Mouse (Mus musculus): ENCODE results near the gene Atraid. TPM values are rescaled to one million over a fixed set of nuclear protein-coding genes. Genes with fewer than 3 reads are reported as not detected.
A peak's percentile ranks its signal among the peaks of the same experiment; 100 is the strongest.
"Not testable (repeated sequence)": the region's sequence is repeated elsewhere in the genome, so short reads cannot be mapped to it uniquely, and the experiment has no call there.

Gene Atraid
- polyA plus RNA-seq, 1 experiment from 2014 or later: 158 TPM

DNA sequence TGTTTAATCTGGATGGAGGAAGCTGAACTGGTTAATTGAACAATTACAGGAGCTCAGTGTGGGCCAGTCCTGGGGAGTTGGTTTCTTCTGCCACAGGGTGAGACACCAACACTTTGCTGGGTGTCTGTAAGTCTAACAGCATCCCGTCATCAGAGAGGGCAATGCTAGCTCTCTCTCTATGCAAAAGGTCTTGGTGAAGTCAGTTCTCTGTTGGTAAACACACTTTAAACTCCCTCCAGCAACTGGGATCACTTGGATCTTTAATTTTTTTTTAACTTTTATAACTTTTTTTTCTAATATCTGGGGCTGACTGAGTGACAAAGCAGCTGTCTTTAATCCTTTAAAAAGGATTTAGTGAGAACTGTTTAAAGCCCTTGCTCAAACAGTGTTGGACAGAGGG is 25.4 kb upstream of the Atraid start:
- H3K27ac ChIP-seq (ENCODE audit: low read length): no peak overlapping the region
- H3K4me2 ChIP-seq (ENCODE audit: low read length): no peak overlapping the region
- H3K9me3 ChIP-seq (ENCODE audit: control insufficient read depth, low read length): no peaks in the 10 kb centered on the region
- H3K4me3 ChIP-seq (replicated peaks; ENCODE audit: low read length): no peak overlapping the region
- no peaks in the 10 kb centered on the region for H3K36me3 ChIP-seq (ENCODE audit: control insufficient read depth, insufficient read depth)
- WGBS: 10% methylated on average over 1 of the region's 1 CpGs
- ATAC-seq: no peak
- H3K27me3 ChIP-seq (replicated peaks; ENCODE audit: control insufficient read depth, insufficient read depth, low read length): no peaks in the 10 kb centered on the region
- H3K9ac ChIP-seq (replicated peaks; ENCODE audit: low read depth, low read length): no peak overlapping the region
- no peaks in the 10 kb centered on the region for H3K4me1 ChIP-seq (replicated peaks; ENCODE audit: control insufficient read depth, insufficient read depth, low read length)

DNA sequence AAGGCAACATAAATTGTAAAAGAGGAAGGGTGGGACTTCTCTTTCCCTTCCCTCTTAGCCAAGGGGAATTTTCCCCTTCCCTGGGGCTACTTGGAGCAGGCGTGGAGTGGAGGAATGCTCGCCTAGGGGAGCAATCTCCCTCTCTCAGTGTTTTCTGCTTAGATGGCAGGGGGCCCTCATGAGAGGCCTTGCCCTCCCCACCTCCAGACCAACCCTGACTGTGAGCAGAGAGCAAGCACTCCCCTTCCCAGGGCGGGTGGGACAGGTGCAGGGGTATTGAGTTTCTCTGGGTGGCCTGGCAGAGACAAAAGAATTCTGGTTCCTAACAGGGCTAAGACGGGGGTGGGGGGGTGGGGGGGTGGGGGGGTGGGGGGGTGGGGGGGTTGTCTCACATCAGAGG is 24.9 kb upstream of the Atraid start:
- 4% methylated on average over 4 of the region's 4 CpGs for WGBS
- no peaks in the 10 kb centered on the region for H3K27me3 ChIP-seq (replicated peaks; ENCODE audit: control insufficient read depth, insufficient read depth, low read length)
- no peaks in the 10 kb centered on the region for H3K4me1 ChIP-seq (replicated peaks; ENCODE audit: control insufficient read depth, insufficient read depth, low read length)
- no peaks in the 10 kb centered on the region for H3K36me3 ChIP-seq (ENCODE audit: control insufficient read depth, insufficient read depth)
- no peak for ATAC-seq
- H3K4me3 ChIP-seq (replicated peaks; ENCODE audit: low read length): no peak overlapping the region
- no peak overlapping the region for H3K9ac ChIP-seq (replicated peaks; ENCODE audit: low read depth, low read length)
- no peak overlapping the region for H3K4me2 ChIP-seq (ENCODE audit: low read length)
- H3K9me3 ChIP-seq (ENCODE audit: control insufficient read depth, low read length): no peaks in the 10 kb centered on the region
- no peak overlapping the region for H3K27ac ChIP-seq (ENCODE audit: low read length)

DNA sequence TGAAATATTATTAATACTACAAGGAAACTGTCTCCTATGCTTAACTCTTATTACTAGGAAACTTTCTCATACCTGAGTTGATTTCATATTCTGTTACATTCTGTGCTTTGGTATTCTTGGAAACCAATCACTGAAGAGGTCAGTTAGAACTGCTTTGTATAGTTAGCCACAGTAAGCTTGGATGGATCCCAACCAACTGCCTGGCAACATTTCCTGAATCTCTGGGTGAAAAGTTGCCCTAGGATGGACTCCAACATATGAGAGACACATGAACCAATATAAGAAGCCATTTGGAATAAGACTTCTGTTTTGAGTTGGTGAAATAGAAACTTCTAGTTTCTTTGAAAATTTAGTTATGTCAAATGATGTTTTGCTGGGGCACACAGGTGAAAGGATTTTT is 23.5 kb upstream of the Atraid start:
- no peaks in the 10 kb centered on the region for H3K9me3 ChIP-seq (ENCODE audit: control insufficient read depth, low read length)
- H3K9ac ChIP-seq (replicated peaks; ENCODE audit: low read depth, low read length): no peak overlapping the region
- no peak overlapping the region for H3K4me2 ChIP-seq (ENCODE audit: low read length)
- no peaks in the 10 kb centered on the region for H3K27me3 ChIP-seq (replicated peaks; ENCODE audit: control insufficient read depth, insufficient read depth, low read length)
- no peak overlapping the region for H3K27ac ChIP-seq (ENCODE audit: low read length)
- no peak overlapping the region for H3K4me3 ChIP-seq (replicated peaks; ENCODE audit: low read length)
- no peaks in the 10 kb centered on the region for H3K4me1 ChIP-seq (replicated peaks; ENCODE audit: control insufficient read depth, insufficient read depth, low read length)
- ATAC-seq: no peak
- no peaks in the 10 kb centered on the region for H3K36me3 ChIP-seq (ENCODE audit: control insufficient read depth, insufficient read depth)

DNA sequence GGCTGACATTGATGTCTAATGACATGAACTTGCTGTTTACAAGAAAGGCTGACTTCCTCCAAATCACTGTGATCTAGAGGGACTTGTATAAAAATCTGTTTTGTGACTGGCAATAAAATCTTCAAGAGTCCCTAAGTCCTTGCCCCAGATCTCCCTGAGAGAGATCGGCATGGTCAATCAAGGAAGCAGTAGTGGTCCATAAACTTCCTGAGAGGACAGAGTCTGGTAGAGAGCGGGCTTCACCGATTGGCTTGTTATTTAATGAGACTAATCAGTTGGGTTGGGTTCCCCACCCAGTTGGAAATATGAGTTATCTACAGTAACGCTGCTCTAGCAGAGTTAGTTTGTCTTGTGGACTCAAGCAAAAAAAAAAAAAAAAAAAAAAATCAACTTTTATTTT is 17.2 kb upstream of the Atraid start:
- H3K4me1 ChIP-seq (replicated peaks; ENCODE audit: control insufficient read depth, insufficient read depth, low read length): no peaks in the 10 kb centered on the region
- ATAC-seq: no peak
- H3K9ac ChIP-seq (replicated peaks; ENCODE audit: low read depth, low read length): no peak overlapping the region
- no peak overlapping the region for H3K27ac ChIP-seq (ENCODE audit: low read length)
- H3K9me3 ChIP-seq (ENCODE audit: control insufficient read depth, low read length): no peaks in the 10 kb centered on the region
- 94% methylated on average over 4 of the region's 4 CpGs for WGBS
- H3K4me2 ChIP-seq (ENCODE audit: low read length): no peak overlapping the region
- no peaks in the 10 kb centered on the region for H3K36me3 ChIP-seq (ENCODE audit: control insufficient read depth, insufficient read depth)
- no peak overlapping the region for H3K4me3 ChIP-seq (replicated peaks; ENCODE audit: low read length)
- no peaks in the 10 kb centered on the region for H3K27me3 ChIP-seq (replicated peaks; ENCODE audit: control insufficient read depth, insufficient read depth, low read length)

DNA sequence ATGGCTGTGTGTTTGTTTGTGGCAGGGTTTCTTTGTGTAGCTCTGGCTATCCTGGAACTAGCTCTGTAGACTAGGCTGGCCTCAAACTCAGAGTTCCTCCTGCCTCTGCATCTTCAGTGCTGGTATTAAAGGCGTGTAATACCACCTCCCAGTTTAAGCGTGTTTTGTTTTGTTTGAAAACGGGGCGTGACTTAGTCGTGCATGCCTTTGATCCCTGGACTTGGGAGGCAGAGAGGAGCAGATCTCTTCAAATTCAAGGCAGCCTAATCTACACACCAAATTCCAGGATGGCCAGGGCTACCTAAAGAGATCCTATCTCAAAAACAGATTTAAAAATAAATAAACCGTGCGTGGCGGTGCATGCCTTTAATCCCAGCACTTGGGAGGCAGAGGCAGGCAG is 16.6 kb upstream of the Atraid start:
- H3K27ac ChIP-seq (ENCODE audit: low read length): no peak overlapping the region
- H3K4me1 ChIP-seq (replicated peaks; ENCODE audit: control insufficient read depth, insufficient read depth, low read length): no peaks in the 10 kb centered on the region
- no peaks in the 10 kb centered on the region for H3K27me3 ChIP-seq (replicated peaks; ENCODE audit: control insufficient read depth, insufficient read depth, low read length)
- no peak for ATAC-seq
- H3K9me3 ChIP-seq (ENCODE audit: control insufficient read depth, low read length): no peaks in the 10 kb centered on the region
- WGBS: 88% methylated on average over 8 of the region's 8 CpGs
- 0 out of 2 replicates have a peak, but pooled peaks cover 2% of the 10 kb centered on the region for H3K36me3 ChIP-seq (ENCODE audit: control insufficient read depth, insufficient read depth)
- no peak overlapping the region for H3K4me3 ChIP-seq (replicated peaks; ENCODE audit: low read length)
- H3K4me2 ChIP-seq (ENCODE audit: low read length): no peak overlapping the region
- H3K9ac ChIP-seq (replicated peaks; ENCODE audit: low read depth, low read length): no peak overlapping the region

DNA sequence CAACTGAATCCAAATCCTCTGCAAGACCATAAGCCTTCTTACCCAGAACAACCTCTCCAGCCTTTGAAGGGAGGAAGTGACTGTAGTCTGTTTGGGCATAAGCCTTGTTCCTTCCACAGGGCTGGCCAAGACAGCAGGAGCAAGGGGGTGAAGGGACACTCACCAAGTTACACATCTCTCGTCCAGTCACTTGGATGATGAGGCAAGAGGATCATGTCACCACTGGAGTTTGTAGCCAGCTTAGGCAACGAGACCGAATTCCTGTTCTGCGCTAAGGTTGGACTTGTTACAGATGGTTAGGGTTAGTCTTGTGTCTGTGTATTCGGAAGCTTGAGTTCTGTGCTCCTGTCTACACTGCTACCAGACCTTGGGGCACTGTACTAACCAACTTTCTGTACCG is 13.4 kb upstream of the Atraid start:
- no peak overlapping the region for H3K27ac ChIP-seq (ENCODE audit: low read length)
- H3K4me1 ChIP-seq (replicated peaks; ENCODE audit: control insufficient read depth, insufficient read depth, low read length): no peaks in the 10 kb centered on the region
- WGBS: 94% methylated on average over 6 of the region's 6 CpGs
- H3K9ac ChIP-seq (replicated peaks; ENCODE audit: low read depth, low read length): no peak overlapping the region
- ATAC-seq: no peak
- H3K36me3 ChIP-seq (ENCODE audit: control insufficient read depth, insufficient read depth): 0 out of 2 replicates have a peak, but pooled peaks cover 2% of the 10 kb centered on the region
- no peaks in the 10 kb centered on the region for H3K9me3 ChIP-seq (ENCODE audit: control insufficient read depth, low read length)
- H3K4me3 ChIP-seq (replicated peaks; ENCODE audit: low read length): no peak overlapping the region
- no peaks in the 10 kb centered on the region for H3K27me3 ChIP-seq (replicated peaks; ENCODE audit: control insufficient read depth, insufficient read depth, low read length)
- no peak overlapping the region for H3K4me2 ChIP-seq (ENCODE audit: low read length)

DNA sequence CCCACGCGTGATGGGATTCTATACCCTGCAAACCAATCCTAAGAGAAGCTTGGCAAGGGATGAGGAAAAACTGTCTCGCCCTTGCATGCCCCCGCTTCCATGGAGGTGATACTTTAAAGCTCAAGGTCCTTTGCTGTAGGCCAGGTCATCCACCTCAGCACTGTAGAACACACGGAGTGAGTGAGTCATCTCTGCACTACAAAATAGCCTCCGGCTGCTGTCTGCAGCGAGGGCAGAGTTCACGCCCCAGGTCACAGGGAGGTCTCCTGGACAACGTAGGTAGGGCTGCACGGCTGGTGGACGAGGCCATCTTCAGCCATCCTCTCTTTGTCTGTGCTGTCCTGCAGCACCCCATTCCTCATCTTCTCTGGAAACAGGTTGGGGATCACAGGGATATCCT is 11.6 kb upstream of the Atraid start:
- WGBS: 96% methylated on average over 11 of the region's 11 CpGs
- H3K4me3 ChIP-seq (replicated peaks; ENCODE audit: low read length); H3K4me1 ChIP-seq (replicated peaks; ENCODE audit: control insufficient read depth, insufficient read depth, low read length); H3K27me3 ChIP-seq (replicated peaks; ENCODE audit: control insufficient read depth, insufficient read depth, low read length); ATAC-seq; H3K9ac ChIP-seq (replicated peaks; ENCODE audit: low read depth, low read length); H3K27ac ChIP-seq (ENCODE audit: low read length); H3K9me3 ChIP-seq (ENCODE audit: control insufficient read depth, low read length); H3K36me3 ChIP-seq (ENCODE audit: control insufficient read depth, insufficient read depth); H3K4me2 ChIP-seq (ENCODE audit: low read length): not testable (repeated sequence)

DNA sequence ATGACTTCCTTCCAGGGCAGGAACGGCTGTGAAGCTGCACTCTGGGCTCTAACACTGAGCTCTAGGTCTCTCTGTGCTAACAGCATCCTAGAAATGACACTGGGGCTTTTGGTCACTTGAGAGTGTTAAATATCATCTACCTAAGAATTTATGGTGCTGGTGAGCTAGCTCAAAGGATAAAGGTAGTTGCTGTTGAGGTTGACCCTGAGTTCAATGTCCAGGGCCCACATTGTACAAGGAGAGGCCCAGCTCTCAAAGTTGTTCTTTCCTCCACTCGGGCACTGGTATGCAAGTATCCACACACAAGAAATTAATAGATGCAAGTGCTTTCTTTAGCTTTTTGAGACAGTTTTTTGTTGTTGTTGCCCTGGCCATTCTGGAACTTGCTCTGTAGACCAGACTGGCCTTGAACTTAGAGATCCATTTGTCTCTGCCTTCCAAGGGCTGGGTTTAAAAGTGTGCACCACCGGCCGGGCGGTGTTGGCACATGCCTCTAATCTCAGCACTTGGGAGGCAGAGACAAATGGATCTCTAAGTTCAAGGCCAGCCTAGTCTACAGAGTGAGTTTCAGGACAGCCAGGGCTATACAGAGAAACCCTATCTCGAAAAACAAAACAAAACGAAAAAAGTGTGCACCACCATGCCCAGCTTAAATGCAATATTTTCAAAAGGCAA is 9.8 kb upstream of the Atraid start:
- Histone ChIP-seq H3K4me1 (replicated peaks; ENCODE audit: control insufficient read depth, insufficient read depth, low read length) (no peaks in the 10 kb centered on the region), H3K4me3 (replicated peaks; ENCODE audit: low read length) (no peak overlapping the region), H3K36me3 (ENCODE audit: control insufficient read depth, insufficient read depth) (0 out of 2 replicates have a peak, but pooled peaks cover 4% of the 10 kb centered on the region), H3K27ac (ENCODE audit: low read length) (no peak overlapping the region), H3K9ac (replicated peaks; ENCODE audit: low read depth, low read length) (no peak overlapping the region), H3K4me2 (ENCODE audit: low read length) (no peak overlapping the region), H3K27me3 (replicated peaks; ENCODE audit: control insufficient read depth, insufficient read depth, low read length) (no peaks in the 10 kb centered on the region), H3K9me3 (ENCODE audit: control insufficient read depth, low read length) (no peaks in the 10 kb centered on the region)
- 89% methylated on average over 7 of the region's 7 CpGs for WGBS
- ATAC-seq: no peak

DNA sequence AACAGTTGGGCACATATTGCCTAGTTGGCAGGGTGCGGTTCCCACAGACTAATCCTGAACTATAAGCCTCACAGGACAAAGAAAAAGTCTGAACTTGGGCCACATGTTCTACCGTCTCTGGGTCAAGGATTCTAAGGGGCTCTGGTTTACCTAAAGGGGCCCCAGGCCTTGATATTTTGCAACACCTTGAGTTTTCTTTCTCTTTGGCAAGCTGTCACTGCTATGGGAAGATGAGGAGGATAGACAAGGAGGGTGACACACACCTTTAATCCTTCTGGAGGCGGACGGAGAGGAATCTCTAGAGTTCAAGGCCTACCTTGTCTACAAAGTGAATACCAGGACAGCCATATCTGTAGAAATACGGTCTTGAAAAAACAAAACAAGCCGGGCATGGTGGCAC is 1.7 kb upstream of the Atraid start:
- Histone ChIP-seq H3K9me3 (ENCODE audit: control insufficient read depth, low read length) (no peaks in the 10 kb centered on the region), H3K4me1 (replicated peaks; ENCODE audit: control insufficient read depth, insufficient read depth, low read length) (peaks cover 13% of the 10 kb centered on the region), H3K4me2 (ENCODE audit: low read length) (no peak overlapping the region), H3K36me3 (ENCODE audit: control insufficient read depth, insufficient read depth) (no peaks in the 10 kb centered on the region), H3K27ac (ENCODE audit: low read length) (no peak overlapping the region), H3K27me3 (replicated peaks; ENCODE audit: control insufficient read depth, insufficient read depth, low read length) (no peaks in the 10 kb centered on the region), H3K4me3 (replicated peaks; ENCODE audit: low read length) (no peak overlapping the region), H3K9ac (replicated peaks; ENCODE audit: low read depth, low read length) (no peak overlapping the region)
- ATAC-seq: no peak
- 95% methylated on average over 6 of the region's 6 CpGs for WGBS

DNA sequence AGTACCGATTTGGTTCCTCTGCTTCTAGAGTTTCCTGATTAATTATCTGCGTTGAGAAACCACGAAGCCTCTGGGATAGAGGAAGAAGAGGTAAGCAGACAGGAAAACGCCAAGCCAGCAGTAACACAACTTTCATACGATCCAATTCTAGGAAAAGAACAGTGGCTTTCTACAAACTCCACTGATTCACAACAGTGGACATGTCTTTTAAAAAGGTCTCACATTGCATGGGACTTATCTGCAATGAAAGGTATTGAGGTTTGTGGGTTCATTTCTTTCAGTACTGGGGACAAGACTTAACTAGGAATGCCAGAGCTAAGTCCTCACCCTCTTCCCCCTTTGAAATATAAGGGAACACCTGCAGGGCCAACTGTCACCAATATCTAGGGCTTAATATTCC is 1.0 kb upstream of the Atraid start:
- Histone ChIP-seq H3K4me2 (ENCODE audit: low read length) (peak overlapping the region; percentile 84), H3K4me1 (replicated peaks; ENCODE audit: control insufficient read depth, insufficient read depth, low read length) (peaks cover 13% of the 10 kb centered on the region), H3K36me3 (ENCODE audit: control insufficient read depth, insufficient read depth) (no peaks in the 10 kb centered on the region), H3K4me3 (replicated peaks; ENCODE audit: low read length) (peak overlapping the region; percentile 90), H3K9ac (replicated peaks; ENCODE audit: low read depth, low read length) (peak overlapping the region; percentile 91), H3K27me3 (replicated peaks; ENCODE audit: control insufficient read depth, insufficient read depth, low read length) (no peaks in the 10 kb centered on the region), H3K27ac (ENCODE audit: low read length) (no peak overlapping the region), H3K9me3 (ENCODE audit: control insufficient read depth, low read length) (no peaks in the 10 kb centered on the region)
- WGBS: 87% methylated on average over 5 of the region's 5 CpGs
- no peak for ATAC-seq

All from forebrain, embryonic 16.5 days (tissue).